Mouse (Mus musculus) intestine, embryonic 14.5 days (tissue): ENCODE measurements around the gene Zfp36l2. TPM values are rescaled to one million over a fixed set of nuclear protein-coding genes. Genes with fewer than 3 reads are reported as not detected.
"Not testable (repeated sequence)": the region's sequence is repeated elsewhere in the genome, so short reads cannot be mapped to it uniquely, and the experiment has no call there.

Source experiments
- ATAC-seq: fragments of 200-750 bp; cut with Nextera tagmentation; replicated peaks from 2 replicates; pipeline ENCODE4 v1.8.0; 2017; ENCODE audit warnings: low read depth, moderate number of reproducible peaks, moderate TSS enrichment, moderate library complexity; ENCODE audit not compliant: low FRiP score, low TSS enrichment
- DNase-seq: peaks from one replicate; pipeline ENCODE4 v3.0.0-alpha.2; 2018; ENCODE audit warnings: low spot score
- H3K27ac ChIP-seq: fragments of 300-500 bp; sonication (generic); 2 replicates; pipeline ENCODE4 v1.5.1; 2014; ENCODE audit warnings: low read depth, mild to moderate bottlenecking, control low read depth
- H3K27me3 ChIP-seq: fragments of 300-500 bp; sonication (generic); replicated peaks from 2 replicates; pipeline ENCODE4 v1.6.1; 2014; ENCODE audit warnings: low read length, control low read depth; ENCODE audit not compliant: control insufficient read depth, insufficient read depth
- H3K36me3 ChIP-seq: fragments of 300-500 bp; sonication (generic); 2 replicates; pipeline ENCODE4 v1.6.1; 2014; ENCODE audit warnings: low read length, control low read depth; ENCODE audit not compliant: control insufficient read depth, insufficient read depth
- H3K4me1 ChIP-seq: fragments of 300-500 bp; sonication (generic); replicated peaks from 2 replicates; pipeline ENCODE4 v1.6.1; 2014; ENCODE audit warnings: low read length, control low read depth, mixed read lengths; ENCODE audit not compliant: control insufficient read depth, insufficient read depth
- H3K4me2 ChIP-seq: fragments of 300-500 bp; sonication (generic); 2 replicates; pipeline ENCODE4 v1.6.1; 2014; ENCODE audit warnings: low read length
- H3K4me3 ChIP-seq: fragments of 300-500 bp; sonication (generic); 2 replicates; pipeline ENCODE4 v1.5.1; 2014; ENCODE audit warnings: low read depth, low read length, control low read depth, mixed read lengths
- H3K9ac ChIP-seq: fragments of 300-500 bp; sonication (generic); 2 replicates; pipeline ENCODE4 v1.6.1; 2014; ENCODE audit warnings: mild to moderate bottlenecking, low read length
- H3K9me3 ChIP-seq: fragments of 300-500 bp; sonication (generic); 2 replicates; pipeline ENCODE4 v1.6.1; 2016; ENCODE audit warnings: low read length, control low read depth; ENCODE audit not compliant: control insufficient read depth
- WGBS: fragments of 180-500 bp; shearing (Covaris S2); extraction: QIAGEN DNeasy Blood & Tissue Kit; methylation state at CpG from one replicate; pipeline ENCODE4 v1.1.7; 2014; 5-methylcytosine and 5-hydroxymethylcytosine counted together
- polyA plus RNA-seq: library from polyadenylated mRNA; unstranded; fragments of >200 nt; fragmentation: Nextera tagmentation; extraction: Ambion mirVana; gene quantifications from 2 replicates; pipeline ENCODE4 v1.2.1, GENCODE M21; 2014

The Zfp36l2 gene
- polyA plus RNA-seq, 1 experiment from 2014 or later, result 36.5 TPM

DNA sequence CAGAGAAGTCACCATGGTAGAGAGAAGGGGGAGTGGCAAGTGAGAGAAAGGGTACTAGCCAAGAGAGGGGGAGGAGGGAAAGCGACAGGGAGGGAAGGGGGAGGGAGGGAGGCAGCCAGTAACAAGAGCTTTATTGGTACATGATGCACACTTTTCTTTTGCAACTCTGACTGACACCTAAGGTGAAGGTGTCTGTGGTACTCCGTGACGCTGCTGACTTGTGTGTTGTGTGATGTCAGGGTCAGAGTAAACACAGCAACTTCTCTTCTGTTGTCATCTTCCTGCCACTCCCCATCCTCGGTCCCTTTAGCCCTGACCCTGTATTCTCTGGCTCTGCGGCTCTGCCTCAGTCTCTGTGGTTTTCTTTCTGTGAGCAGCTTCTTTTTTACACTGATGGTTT lies 38.5 kb upstream of the Zfp36l2 start:
- Histone ChIP-seq H3K27me3 (no peaks in the 10 kb centered on the region), H3K4me1 (no peaks in the 10 kb centered on the region), H3K9me3 (no peaks in the 10 kb centered on the region), H3K36me3 (peaks cover 36% of the 10 kb centered on the region), H3K4me3 (no peak overlapping the region), H3K9ac (no peak overlapping the region), H3K27ac (no peak overlapping the region), H3K4me2 (no peak overlapping the region)
- DNase-seq (no peak), ATAC-seq (no peak)
- WGBS, result 58% methylated on average over 5 of the region's 5 CpGs

DNA sequence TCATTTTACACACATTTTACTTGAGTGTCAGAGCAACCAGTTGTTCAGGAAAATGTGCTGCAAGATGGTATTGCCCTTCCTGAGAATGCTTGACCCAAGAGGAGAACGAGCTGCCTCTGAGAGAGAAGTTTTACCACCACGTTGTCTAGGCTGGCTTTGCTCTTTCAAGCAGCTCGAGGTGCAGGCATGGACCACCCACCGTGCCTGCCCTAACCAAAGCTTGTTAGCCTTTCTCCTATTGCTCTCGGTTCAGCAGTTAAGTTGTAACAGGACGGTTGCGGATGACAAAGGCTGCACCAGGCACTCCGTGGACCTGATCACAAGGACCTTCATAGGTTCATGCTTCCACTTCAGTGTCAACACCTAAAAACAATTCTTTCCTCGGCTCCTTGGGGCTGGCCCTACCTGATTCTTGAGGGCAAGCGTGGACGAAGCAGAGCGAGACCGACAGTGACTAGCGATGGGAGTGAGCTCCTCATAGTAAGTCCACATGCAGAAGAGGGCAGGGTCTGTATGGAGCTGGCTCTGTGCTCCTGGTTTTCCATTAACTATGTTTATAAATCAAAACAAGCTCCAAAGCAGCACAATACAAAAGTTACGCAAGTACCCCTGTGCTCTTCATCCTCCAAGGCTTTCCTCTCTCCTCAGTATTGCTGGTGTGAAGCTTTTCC lies 36.6 kb upstream of the Zfp36l2 start:
- ATAC-seq (no peak), DNase-seq (no peak)
- no peaks in the 10 kb centered on the region for H3K9me3 ChIP-seq
- WGBS, result 56% methylated on average over 15 of the region's 15 CpGs
- H3K4me3 ChIP-seq, result no peak overlapping the region
- H3K4me2 ChIP-seq, result no peak overlapping the region
- H3K4me1 ChIP-seq, result no peaks in the 10 kb centered on the region
- peaks cover 42% of the 10 kb centered on the region for H3K36me3 ChIP-seq
- no peaks in the 10 kb centered on the region for H3K27me3 ChIP-seq
- no peak overlapping the region for H3K27ac ChIP-seq
- H3K9ac ChIP-seq, result no peak overlapping the region

DNA sequence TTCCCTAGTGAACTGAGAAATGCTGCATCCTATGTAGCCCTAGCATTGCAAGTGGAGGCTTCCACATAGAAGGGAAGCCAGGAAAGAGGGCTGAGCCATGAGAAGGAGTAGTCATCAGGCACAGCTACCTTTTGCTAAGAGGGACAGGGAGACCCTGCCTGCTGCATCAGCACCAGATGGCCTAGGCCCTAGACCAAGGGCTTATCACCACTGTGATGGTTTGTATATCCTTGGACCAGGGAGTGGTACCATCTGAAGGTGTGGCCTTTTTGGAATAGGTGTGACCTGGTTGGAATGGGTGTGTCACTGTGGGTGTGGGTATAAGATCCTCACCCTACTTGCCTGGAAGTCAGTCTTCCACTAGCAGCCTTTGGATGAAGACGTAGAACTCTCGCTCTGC lies 31.1 kb upstream of the Zfp36l2 start:
- peaks cover 36% of the 10 kb centered on the region for H3K36me3 ChIP-seq
- not testable (repeated sequence) for H3K27me3 ChIP-seq, H3K9me3 ChIP-seq, H3K4me2 ChIP-seq, H3K27ac ChIP-seq, H3K9ac ChIP-seq, DNase-seq, ATAC-seq, H3K4me1 ChIP-seq, H3K4me3 ChIP-seq
- 97% methylated on average over 2 of the region's 2 CpGs for WGBS

DNA sequence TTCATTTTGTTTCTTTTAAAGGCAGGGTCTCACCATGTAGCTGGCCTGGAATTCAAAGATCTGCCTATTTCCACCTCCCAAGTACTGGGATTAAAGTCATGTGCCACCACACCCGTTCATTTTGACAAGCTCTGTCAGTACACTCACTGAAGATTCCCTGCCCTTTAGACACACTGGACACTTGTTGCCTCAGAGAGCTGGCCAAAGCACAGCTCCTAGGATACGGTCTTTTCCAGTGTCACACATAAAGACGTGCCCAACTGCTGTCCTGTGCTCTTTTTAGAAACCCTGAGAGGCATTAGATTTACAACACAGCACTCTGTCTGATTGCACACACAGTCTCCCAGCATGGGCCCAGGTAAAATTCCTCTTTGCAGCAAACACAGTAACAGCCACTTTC lies 29.9 kb upstream of the Zfp36l2 start:
- Histone ChIP-seq H3K4me3 (no peak overlapping the region), H3K36me3 (peaks cover 35% of the 10 kb centered on the region), H3K9ac (no peak overlapping the region), H3K9me3 (no peaks in the 10 kb centered on the region), H3K27ac (no peak overlapping the region), H3K27me3 (no peaks in the 10 kb centered on the region), H3K4me2 (no peak overlapping the region), H3K4me1 (no peaks in the 10 kb centered on the region)
- no peak for ATAC-seq
- DNase-seq, result no peak
- WGBS, result 82% methylated on average over 3 of the region's 3 CpGs

DNA sequence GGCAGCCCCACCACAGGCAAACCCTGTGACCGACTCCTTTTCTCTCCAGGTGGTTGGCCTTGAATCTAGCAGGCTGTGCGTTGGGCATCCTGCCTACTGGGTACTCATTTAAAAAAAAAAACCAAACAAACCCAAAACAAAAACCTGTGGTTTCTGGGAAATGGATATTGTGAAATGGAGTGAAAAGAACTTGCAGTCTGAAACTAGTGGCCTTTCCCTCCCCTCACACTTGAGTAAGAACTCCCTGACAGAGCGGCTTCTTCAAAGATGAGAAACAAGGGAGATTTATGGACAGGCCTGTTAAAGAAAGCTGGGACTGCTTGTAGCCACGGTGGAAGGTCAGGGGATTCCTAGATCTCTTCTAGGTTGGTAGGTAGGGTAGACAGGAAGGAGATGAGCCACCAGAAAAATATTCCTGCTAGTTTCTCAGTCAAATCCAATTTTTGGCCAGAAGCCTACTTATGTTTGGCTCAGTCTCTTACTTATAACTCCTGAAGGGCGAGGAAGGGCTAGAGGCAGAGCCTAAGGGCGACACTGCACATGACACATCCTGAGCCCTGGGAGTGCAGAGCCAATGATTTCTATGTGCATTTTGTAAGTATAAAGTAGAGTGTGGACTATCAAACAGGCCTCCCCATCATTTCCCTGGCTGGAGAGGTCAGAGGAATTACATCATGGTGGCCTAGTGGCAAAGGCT lies 27.7 kb upstream of the Zfp36l2 start:
- Histone ChIP-seq H3K9ac (no peak overlapping the region), H3K4me3 (no peak overlapping the region), H3K9me3 (no peaks in the 10 kb centered on the region), H3K4me1 (no peaks in the 10 kb centered on the region), H3K36me3 (peaks cover 31% of the 10 kb centered on the region), H3K27me3 (no peaks in the 10 kb centered on the region), H3K27ac (no peak overlapping the region), H3K4me2 (no peak overlapping the region)
- ATAC-seq (no peak), DNase-seq (no peak)
- 60% methylated on average over 6 of the region's 6 CpGs for WGBS

DNA sequence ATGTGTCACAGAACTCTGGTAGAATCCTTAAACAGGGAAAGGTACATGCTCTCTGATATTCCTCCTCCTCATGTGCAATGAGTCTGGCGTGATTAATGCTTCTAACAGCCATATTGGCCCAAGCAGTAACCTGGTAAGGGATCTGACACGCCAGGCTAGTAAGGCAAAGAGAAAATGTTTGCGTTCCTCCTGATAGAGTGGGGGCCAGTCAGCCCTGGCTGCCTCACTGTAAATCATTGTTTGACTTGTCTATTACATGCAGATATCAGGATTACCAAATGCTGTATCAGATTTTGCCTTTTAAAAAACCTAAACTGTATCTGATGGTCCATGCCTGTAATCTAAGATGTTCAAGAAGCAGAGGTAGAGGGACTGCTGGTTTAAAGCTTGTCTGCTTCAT lies 25.7 kb upstream of the Zfp36l2 start:
- Histone ChIP-seq H3K4me3 (no peak overlapping the region), H3K9ac (no peak overlapping the region), H3K36me3 (peaks cover 22% of the 10 kb centered on the region), H3K4me1 (no peaks in the 10 kb centered on the region), H3K27me3 (no peaks in the 10 kb centered on the region), H3K9me3 (no peaks in the 10 kb centered on the region), H3K27ac (no peak overlapping the region), H3K4me2 (no peak overlapping the region)
- ATAC-seq, result no peak
- 72% methylated on average over 3 of the region's 3 CpGs for WGBS
- no peak for DNase-seq

DNA sequence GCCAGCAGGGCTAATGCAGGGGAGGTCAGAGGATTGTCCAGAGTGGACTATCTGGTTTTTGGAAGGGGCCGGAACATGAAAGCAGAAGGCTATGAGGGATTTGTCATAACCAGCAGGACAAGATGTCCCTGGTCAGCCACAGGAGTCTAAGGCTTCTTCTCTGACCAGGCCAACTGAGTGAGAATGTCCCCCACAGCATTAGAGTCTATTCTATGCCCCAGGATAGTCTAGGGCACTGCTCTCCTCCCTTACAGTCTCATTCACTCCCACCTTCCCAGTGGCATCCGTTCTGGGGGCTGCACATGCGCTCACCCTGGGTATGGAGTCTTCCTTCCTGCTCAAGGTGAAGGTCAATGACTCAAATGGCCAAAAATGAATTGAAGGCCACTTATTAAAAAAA lies 19.9 kb upstream of the Zfp36l2 start:
- Histone ChIP-seq H3K27me3 (no peaks in the 10 kb centered on the region), H3K4me3 (no peak overlapping the region), H3K36me3 (peaks cover 11% of the 10 kb centered on the region; the same call in 1 of the 2 replicates), H3K9me3 (no peaks in the 10 kb centered on the region), H3K4me2 (no peak overlapping the region), H3K4me1 (peaks cover 18% of the 10 kb centered on the region), H3K27ac (no peak overlapping the region), H3K9ac (no peak overlapping the region)
- ATAC-seq (no peak), DNase-seq (no peak)
- 89% methylated on average over 3 of the region's 3 CpGs for WGBS

DNA sequence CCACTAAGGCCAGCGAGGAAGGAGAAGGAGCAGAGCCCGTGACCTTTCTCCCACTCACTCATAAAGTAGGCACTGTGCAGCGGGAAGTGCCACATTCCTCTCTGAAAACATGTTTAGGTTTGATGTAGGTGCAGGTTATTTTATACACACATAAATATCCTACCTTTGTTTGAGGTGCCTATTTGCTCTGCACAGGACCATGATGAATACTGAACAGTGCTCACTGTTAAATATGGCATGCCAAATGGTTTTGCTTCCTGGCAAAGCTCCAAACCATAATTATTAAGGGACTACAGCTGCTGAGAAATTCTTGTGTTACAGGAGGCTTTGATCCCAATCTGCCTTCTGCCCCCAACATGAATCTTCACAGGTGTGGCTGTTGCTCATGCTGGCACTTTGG lies 18.5 kb upstream of the Zfp36l2 start:
- Histone ChIP-seq H3K4me3 (no peak overlapping the region), H3K4me1 (peaks cover 18% of the 10 kb centered on the region), H3K27ac (no peak overlapping the region), H3K36me3 (no peaks in the 10 kb centered on the region), H3K27me3 (no peaks in the 10 kb centered on the region), H3K4me2 (no peak overlapping the region), H3K9me3 (no peaks in the 10 kb centered on the region), H3K9ac (no peak overlapping the region)
- 63% methylated on average over 3 of the region's 3 CpGs for WGBS
- no peak for DNase-seq
- no peak for ATAC-seq

DNA sequence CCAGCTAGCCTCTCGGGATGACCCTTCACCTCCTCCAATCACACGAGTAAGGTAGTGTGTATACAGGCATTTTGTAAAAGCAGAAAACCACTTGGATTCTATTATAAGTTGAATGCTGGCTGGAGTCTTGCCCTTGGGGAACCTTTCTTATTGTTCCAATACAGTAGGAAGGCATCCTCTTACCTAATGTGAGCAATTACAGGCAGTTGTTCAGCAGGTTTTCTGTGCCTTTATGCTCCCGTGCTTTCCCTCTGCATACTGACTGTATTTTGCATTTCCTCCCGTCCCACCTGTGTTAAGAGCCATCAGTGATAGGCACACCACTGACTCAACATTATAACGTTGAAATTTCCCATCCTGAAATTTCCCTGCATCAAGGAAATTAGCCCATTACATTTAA lies 17.2 kb upstream of the Zfp36l2 start:
- 79% methylated on average over 5 of the region's 5 CpGs for WGBS
- Histone ChIP-seq H3K9ac (no peak overlapping the region), H3K4me3 (no peak overlapping the region), H3K4me1 (peaks cover 18% of the 10 kb centered on the region), H3K36me3 (peaks cover 5% of the 10 kb centered on the region; the same call in 1 of the 2 replicates), H3K9me3 (no peaks in the 10 kb centered on the region), H3K27ac (no peak overlapping the region), H3K4me2 (no peak overlapping the region), H3K27me3 (no peaks in the 10 kb centered on the region)
- ATAC-seq, result no peak
- no peak for DNase-seq
